Mouse (Mus musculus) intestine, embryonic 14.5 days (tissue): ENCODE data around the gene Tacr1. TPM values are rescaled to one million over a fixed set of nuclear protein-coding genes. Genes with fewer than 3 reads are reported as not detected.

Experiments used
- ATAC-seq: fragments of 200-750 bp; cut with Nextera tagmentation; replicated peaks from 2 replicates; pipeline ENCODE4 v1.8.0; 2017; ENCODE audit warnings: low read depth, moderate number of reproducible peaks, moderate TSS enrichment, moderate library complexity; ENCODE audit not compliant: low FRiP score, low TSS enrichment
- DNase-seq: peaks from one replicate; pipeline ENCODE4 v3.0.0-alpha.2; 2018; ENCODE audit warnings: low spot score
- H3K27ac ChIP-seq: fragments of 300-500 bp; sonication (generic); 2 replicates; pipeline ENCODE4 v1.5.1; 2014; ENCODE audit warnings: low read depth, mild to moderate bottlenecking, control low read depth
- H3K27me3 ChIP-seq: fragments of 300-500 bp; sonication (generic); replicated peaks from 2 replicates; pipeline ENCODE4 v1.6.1; 2014; ENCODE audit warnings: low read length, control low read depth; ENCODE audit not compliant: control insufficient read depth, insufficient read depth
- H3K36me3 ChIP-seq: fragments of 300-500 bp; sonication (generic); 2 replicates; pipeline ENCODE4 v1.6.1; 2014; ENCODE audit warnings: low read length, control low read depth; ENCODE audit not compliant: control insufficient read depth, insufficient read depth
- H3K4me1 ChIP-seq: fragments of 300-500 bp; sonication (generic); replicated peaks from 2 replicates; pipeline ENCODE4 v1.6.1; 2014; ENCODE audit warnings: low read length, control low read depth, mixed read lengths; ENCODE audit not compliant: control insufficient read depth, insufficient read depth
- H3K4me2 ChIP-seq: fragments of 300-500 bp; sonication (generic); 2 replicates; pipeline ENCODE4 v1.6.1; 2014; ENCODE audit warnings: low read length
- H3K4me3 ChIP-seq: fragments of 300-500 bp; sonication (generic); 2 replicates; pipeline ENCODE4 v1.5.1; 2014; ENCODE audit warnings: low read depth, low read length, control low read depth, mixed read lengths
- H3K9ac ChIP-seq: fragments of 300-500 bp; sonication (generic); 2 replicates; pipeline ENCODE4 v1.6.1; 2014; ENCODE audit warnings: mild to moderate bottlenecking, low read length
- H3K9me3 ChIP-seq: fragments of 300-500 bp; sonication (generic); 2 replicates; pipeline ENCODE4 v1.6.1; 2016; ENCODE audit warnings: low read length, control low read depth; ENCODE audit not compliant: control insufficient read depth
- WGBS: fragments of 180-500 bp; shearing (Covaris S2); extraction: QIAGEN DNeasy Blood & Tissue Kit; methylation state at CpG from one replicate; pipeline ENCODE4 v1.1.7; 2014; 5-methylcytosine and 5-hydroxymethylcytosine counted together
- polyA plus RNA-seq: library from polyadenylated mRNA; unstranded; fragments of >200 nt; fragmentation: Nextera tagmentation; extraction: Ambion mirVana; gene quantifications from 2 replicates; pipeline ENCODE4 v1.2.1, GENCODE M21; 2014

Tacr1 gene
- 2.8 and 3.7 TPM in 2 replicates for polyA plus RNA-seq

GRCm38 (mm10) chr6:82401595-82402451 is at the start of gene Tacr1:
Tacr1 (plus strand) TSS chr6:82402334.
- H3K4me2 ChIP-seq = peak within 1 kb of the TSS; percentile 56
- ATAC-seq (peak; percentile 73), DNase-seq (peak; percentile 77)
- 1% methylated on average over 28 of the region's 28 CpGs for WGBS
- H3K36me3 ChIP-seq = no peaks in the 10 kb centered on the region
- H3K4me1 ChIP-seq = peaks cover 22% of the 10 kb centered on the region
- no peaks in the 10 kb centered on the region for H3K9me3 ChIP-seq
- peak within 1 kb of the TSS; percentile 1; the same call in 1 of the 2 replicates for H3K9ac ChIP-seq
- H3K4me3 ChIP-seq = peak within 1 kb of the TSS; percentile 34
- H3K27me3 ChIP-seq = peaks cover 25% of the 10 kb centered on the region
- H3K27ac ChIP-seq = peak within 1 kb of the TSS; percentile 43; the same call in 1 of the 2 replicates

- H3K4me2 ChIP-seq = no peak overlapping the region
- no peak overlapping the region for H3K27ac ChIP-seq
- no peak overlapping the region for H3K9ac ChIP-seq
- no peaks in the 10 kb centered on the region for H3K36me3 ChIP-seq
- no peaks in the 10 kb centered on the region for H3K9me3 ChIP-seq
- no peak overlapping the region for H3K4me3 ChIP-seq
- no peaks in the 10 kb centered on the region for H3K27me3 ChIP-seq
- DNase-seq (no peak), ATAC-seq (no peak)
- 89% methylated on average over 3 of the region's 3 CpGs for WGBS
- no peaks in the 10 kb centered on the region for H3K4me1 ChIP-seq
Observed at GRCm38 (mm10) chr6:82376144-82376543, 26.0 kb upstream of the Tacr1 start.

GRCm38 (mm10) chr6:82383556-82383955 is 18.6 kb upstream of the Tacr1 start:
- H3K36me3 ChIP-seq = no peaks in the 10 kb centered on the region
- H3K4me1 ChIP-seq = no peaks in the 10 kb centered on the region
- H3K9me3 ChIP-seq = 0 out of 2 replicates have a peak, but pooled peaks cover 4% of the 10 kb centered on the region
- H3K27me3 ChIP-seq = no peaks in the 10 kb centered on the region
- WGBS = 87% methylated on average over 5 of the region's 5 CpGs
- DNase-seq = no peak
- H3K4me2 ChIP-seq = no peak overlapping the region
- H3K27ac ChIP-seq = no peak overlapping the region
- ATAC-seq = no peak
- no peak overlapping the region for H3K4me3 ChIP-seq
- no peak overlapping the region for H3K9ac ChIP-seq

- H3K36me3 ChIP-seq = no peaks in the 10 kb centered on the region
- H3K9me3 ChIP-seq = no peaks in the 10 kb centered on the region
- ATAC-seq = peak; percentile 57
- H3K9ac ChIP-seq = peak overlapping the region; percentile 1; the same call in 1 of the 2 replicates
- H3K27me3 ChIP-seq = peaks cover 25% of the 10 kb centered on the region
- 2% methylated on average over 34 of the region's 34 CpGs for WGBS
- peak overlapping the region; percentile 34 for H3K4me3 ChIP-seq
- no peak overlapping the region for H3K27ac ChIP-seq
- peak; percentile 77 for DNase-seq
- peak overlapping the region; percentile 56 for H3K4me2 ChIP-seq
- H3K4me1 ChIP-seq = peaks cover 22% of the 10 kb centered on the region
Observed at GRCm38 (mm10) chr6:82402501-82403495, 664 bp downstream of the Tacr1 start.

GRCm38 (mm10) chr6:82418367-82418766 is 16.2 kb downstream of the Tacr1 start:
- no peak overlapping the region for H3K4me3 ChIP-seq
- WGBS = 73% methylated on average over 6 of the region's 6 CpGs
- no peaks in the 10 kb centered on the region for H3K9me3 ChIP-seq
- no peaks in the 10 kb centered on the region for H3K36me3 ChIP-seq
- H3K27me3 ChIP-seq = no peaks in the 10 kb centered on the region
- no peak for ATAC-seq
- DNase-seq = no peak
- H3K4me2 ChIP-seq = no peak overlapping the region
- no peak overlapping the region for H3K27ac ChIP-seq
- H3K4me1 ChIP-seq = no peaks in the 10 kb centered on the region
- H3K9ac ChIP-seq = no peak overlapping the region

- WGBS = 35% methylated on average over 4 of the region's 4 CpGs
- Histone ChIP-seq H3K4me3 (no peak overlapping the region), H3K36me3 (no peaks in the 10 kb centered on the region), H3K27ac (no peak overlapping the region), H3K27me3 (no peaks in the 10 kb centered on the region), H3K4me2 (no peak overlapping the region), H3K4me1 (no peaks in the 10 kb centered on the region), H3K9me3 (no peaks in the 10 kb centered on the region), H3K9ac (no peak overlapping the region)
- ATAC-seq (no peak), DNase-seq (no peak)
Observed at GRCm38 (mm10) chr6:82420222-82420621, 18.1 kb downstream of the Tacr1 start.

GRCm38 (mm10) chr6:82428890-82429289 is 26.8 kb downstream of the Tacr1 start:
- ATAC-seq (no peak), DNase-seq (no peak)
- H3K9ac ChIP-seq = no peak overlapping the region
- H3K4me2 ChIP-seq = no peak overlapping the region
- H3K9me3 ChIP-seq = no peaks in the 10 kb centered on the region
- whole genome bisulfite sequencing = 60% methylated on average over 6 of the region's 6 CpGs
- H3K4me1 ChIP-seq = no peaks in the 10 kb centered on the region
- no peak overlapping the region for H3K4me3 ChIP-seq
- no peaks in the 10 kb centered on the region for H3K27me3 ChIP-seq
- no peaks in the 10 kb centered on the region for H3K36me3 ChIP-seq
- H3K27ac ChIP-seq = no peak overlapping the region

GRCm38 (mm10) chr6:82429766-82430165 is 27.6 kb downstream of the Tacr1 start:
- DNase-seq = no peak
- no peak overlapping the region for H3K4me3 ChIP-seq
- no peak for ATAC-seq
- H3K9ac ChIP-seq = no peak overlapping the region
- H3K27me3 ChIP-seq = no peaks in the 10 kb centered on the region
- no peaks in the 10 kb centered on the region for H3K36me3 ChIP-seq
- no peak overlapping the region for H3K27ac ChIP-seq
- no peak overlapping the region for H3K4me2 ChIP-seq
- no peaks in the 10 kb centered on the region for H3K4me1 ChIP-seq
- 74% methylated on average over 6 of the region's 6 CpGs for WGBS
- H3K9me3 ChIP-seq = no peaks in the 10 kb centered on the region
